Mouse (Mus musculus) ES-E14 (cell line): Measurements from ENCODE around the gene Gm14412. TPM values are rescaled to one million over a fixed set of nuclear protein-coding genes. Genes with fewer than 3 reads are reported as not detected.
"Not testable (repeated sequence)": the region's sequence is repeated elsewhere in the genome, so short reads cannot be mapped to it uniquely, and the experiment has no call there.

Experiments used
- DNase-seq: peaks from one replicate; pipeline ENCODE4 v3.0.0-alpha.2; 2013; ENCODE audit warnings: low read depth, low spot score
- H3K27ac ChIP-seq: 2 replicates; pipeline ENCODE4 v1.5.1; 2012; ENCODE audit warnings: low read depth, mild to moderate bottlenecking, low read length, moderate library complexity, mixed read lengths; ENCODE audit not compliant: poor library complexity, insufficient read depth, severe bottlenecking
- H3K36me3 ChIP-seq: 2 replicates; pipeline ENCODE4 v1.6.1; 2012; ENCODE audit warnings: mild to moderate bottlenecking, low read length, moderate library complexity, mixed read lengths; ENCODE audit not compliant: control insufficient read depth, poor library complexity, insufficient read depth, severe bottlenecking
- H3K4me1 ChIP-seq, 2 experiments: fragments of 150-350 bp in 1 of 2; sonication (generic) in 1 of 2; 2 replicates each; pipeline ENCODE4 v1.6.1; 2012; ENCODE audit warnings: low read length in 2 of 2, mild to moderate bottlenecking in 1 of 2, mixed read lengths in 1 of 2; ENCODE audit not compliant: control insufficient read depth in 2 of 2, insufficient read depth in 2 of 2, poor library complexity in 1 of 2
- H3K4me3 ChIP-seq, 2 experiments: fragments of 150-350 bp in 1 of 2; sonication (generic) in 1 of 2; 2 replicates each; pipeline ENCODE4 v1.5.1; 2012; ENCODE audit warnings: low read length in 2 of 2, low read depth in 1 of 2, mild to moderate bottlenecking in 1 of 2, mixed read lengths in 1 of 2; ENCODE audit not compliant: insufficient read depth in 1 of 2, poor library complexity in 1 of 2, severe bottlenecking in 1 of 2
- H3K9ac ChIP-seq: 2 replicates; pipeline ENCODE4 v1.6.1; 2012; ENCODE audit warnings: low read depth, mild to moderate bottlenecking, low read length, mixed read lengths; ENCODE audit not compliant: poor library complexity, insufficient read depth, severe bottlenecking
- H3K9me3 ChIP-seq: fragments of 150-350 bp; sonication (generic); 2 replicates; pipeline ENCODE4 v1.6.1; 2012; ENCODE audit warnings: low read depth, mild to moderate bottlenecking, low read length; ENCODE audit not compliant: control insufficient read depth, insufficient read depth
- CHD2 ChIP-seq: IDR thresholded peaks from 2 replicates; pipeline ENCODE4 v1.6.1; 2014; ENCODE audit warnings: mild to moderate bottlenecking, low read depth, low read length, inconsistent platforms
- in situ Hi-C, 2 experiments: fragments of 600-800 bp; cut with MboI; formaldehyde crosslinking; loops; one replicate each; pipeline ENCODE4 v1.15.1; 2025; ENCODE audit warnings: low sequenced_read_pairs in 2 of 2, inconsistent platforms in 1 of 2; ENCODE audit not compliant: unreplicated experiment in 2 of 2
- total RNA-seq: library from RNA; depleted of rRNA; stranded (reverse); fragments of 300-350 nt; gene quantifications from 2 replicates; pipeline ENCODE4 v1.2.3, GENCODE M21; 2012; rRNA removed

Gene Gm14412
- total RNA-seq, 1 experiment = 45.0 TPM

DNA sequence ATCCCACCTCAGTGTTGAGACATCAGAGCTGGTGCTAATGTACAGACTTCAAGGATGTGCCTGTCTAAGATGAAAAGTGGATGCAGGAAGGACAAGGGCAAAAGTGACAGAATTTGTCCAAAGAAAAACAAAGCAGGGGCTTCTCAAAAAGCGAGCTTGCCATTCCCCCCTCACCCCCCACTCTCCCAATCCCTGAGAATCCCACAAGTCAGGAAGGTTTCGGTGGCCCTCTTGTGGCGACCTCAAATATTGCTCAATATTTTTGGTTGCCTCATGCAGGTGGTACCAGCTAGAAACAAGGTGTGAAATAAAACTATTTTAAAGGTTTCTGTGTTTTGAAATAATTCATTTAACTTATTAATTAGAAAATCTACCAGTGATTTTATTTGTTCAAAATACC is 40.4 kb downstream of the Gm14412 start:
- H3K9me3 ChIP-seq, H3K36me3 ChIP-seq, in situ Hi-C loops, H3K4me3 ChIP-seq, H3K4me1 ChIP-seq, DNase-seq, H3K27ac ChIP-seq, H3K9ac ChIP-seq: not testable (repeated sequence)

DNA sequence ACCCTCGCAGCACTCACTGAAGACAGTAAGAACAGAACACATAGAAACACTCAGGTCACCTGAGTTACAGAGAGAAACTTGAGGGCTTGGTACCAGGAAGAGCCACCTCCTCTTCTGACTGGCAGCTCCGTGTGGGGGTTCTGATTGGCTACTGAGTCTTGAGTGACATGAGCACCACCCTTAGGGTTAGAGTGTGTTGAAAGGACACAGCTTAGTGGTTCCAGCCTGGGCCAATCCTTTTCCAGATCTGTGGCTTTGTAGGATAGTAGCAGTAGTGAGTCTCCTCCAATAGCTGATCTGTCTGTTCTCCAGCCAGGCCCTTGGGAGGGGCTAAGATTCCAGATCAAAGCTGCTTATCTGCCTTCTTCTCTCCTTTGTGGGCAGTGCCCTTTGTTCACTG is 46.4 kb downstream of the Gm14412 start:
- H3K9ac ChIP-seq, H3K4me1 ChIP-seq, H3K4me3 ChIP-seq, H3K36me3 ChIP-seq, H3K9me3 ChIP-seq, H3K27ac ChIP-seq, DNase-seq, in situ Hi-C loops: not testable (repeated sequence)
- TF ChIP-seq CHD2 = 0 out of 2 replicates have a peak, but pooled peaks have one; percentile 36

DNA sequence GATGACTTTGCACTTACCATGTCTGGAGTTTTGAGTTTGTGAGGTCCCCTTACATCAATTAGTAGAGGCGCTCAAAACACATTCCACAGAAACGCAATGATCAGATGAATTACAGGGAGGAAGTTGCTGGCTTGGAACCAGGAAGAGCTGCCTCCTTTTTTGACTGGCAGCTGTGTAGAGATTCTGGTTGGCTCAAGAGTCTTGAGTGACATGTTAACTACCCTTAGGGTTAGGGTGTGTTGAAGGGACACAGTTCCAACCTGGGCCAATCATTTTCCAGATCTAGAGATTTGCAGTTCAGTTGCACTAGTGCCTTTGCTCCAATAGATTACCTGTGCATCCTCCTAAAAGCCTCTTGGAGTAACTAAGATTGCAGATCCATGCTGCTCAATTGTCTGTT is 51.9 kb downstream of the Gm14412 start:
- H3K9me3 ChIP-seq, in situ Hi-C loops, H3K27ac ChIP-seq, H3K36me3 ChIP-seq, H3K4me1 ChIP-seq: not testable (repeated sequence)
- TF ChIP-seq CHD2 = peak; percentile 81
- H3K9ac ChIP-seq = peak overlapping the region; percentile 47
- DNase-seq = peak; percentile 44
- peak overlapping the region; percentile 62 to 71 for H3K4me3 ChIP-seq

DNA sequence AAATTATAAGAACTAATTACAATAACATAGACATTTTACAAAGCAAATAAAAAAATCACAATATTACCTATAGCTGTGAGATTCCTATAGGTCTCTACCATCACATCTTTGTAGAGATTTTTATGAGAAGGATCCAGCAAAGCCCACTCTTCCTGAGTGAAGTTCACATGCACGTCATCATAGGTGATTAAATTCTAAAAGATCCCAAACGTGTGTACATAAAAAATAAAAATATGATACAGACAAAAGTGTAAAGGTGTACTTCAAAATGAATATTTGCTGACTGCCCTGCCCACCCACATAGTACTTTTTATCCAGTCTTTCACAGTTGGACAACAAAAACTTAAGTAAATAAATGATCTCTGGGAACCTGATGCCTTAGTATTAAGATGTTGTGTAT is 57.2 kb downstream of the Gm14412 start, which contains the start of gene Gm14409:
TSS of gene Gm14409 (minus strand) at position 101 of the 400 bp plus-strand sequence.
- not testable (repeated sequence) for H3K27ac ChIP-seq, H3K36me3 ChIP-seq, DNase-seq

More for the DNA sequence above, 57.2 kb downstream of the Gm14412 start, which contains the start of gene Gm14409:
- H3K4me1 ChIP-seq, H3K9ac ChIP-seq, in situ Hi-C loops, H3K4me3 ChIP-seq, H3K9me3 ChIP-seq: not testable (repeated sequence)

Other genes starting within 250 kb of the Gm14412 start
- gene Gm14401, start 250.0 kb downstream of the Gm14412 start, total RNA-seq = 54.3 and 56.1 TPM in 2 replicates
- 26.3 and 27.4 TPM in 2 replicates for gene Gm14410, start 117.9 kb downstream of the Gm14412 start, total RNA-seq
- gene Gm14409, start 57.3 kb downstream of the Gm14412 start, total RNA-seq = 25.8 and 34.4 TPM in 2 replicates
- 34.8 and 42.7 TPM in 2 replicates for gene Gm14418, start 74.0 kb upstream of the Gm14412 start, total RNA-seq
- 31.7 and 32.7 TPM in 2 replicates for gene Zfp970, start 140.4 kb upstream of the Gm14412 start, total RNA-seq
- gene Gm14403, start 173.9 kb upstream of the Gm14412 start, total RNA-seq = 22.1 and 32.6 TPM in 2 replicates